Mouse (Mus musculus) ZHBTc4 (cell line): ENCODE measurements at regions not wholly inside any gene's neighbourhood (a gene's known extent, or its start where the extent isn't known, plus 50 kb on each side); places are given as distances from the start of the nearest gene placed in this dataset.

Experiments
- DNase-seq: peaks from one replicate; pipeline ENCODE4 v3.0.0-alpha.2; 2011; ENCODE audit warnings: low read depth, low spot score

DNA sequence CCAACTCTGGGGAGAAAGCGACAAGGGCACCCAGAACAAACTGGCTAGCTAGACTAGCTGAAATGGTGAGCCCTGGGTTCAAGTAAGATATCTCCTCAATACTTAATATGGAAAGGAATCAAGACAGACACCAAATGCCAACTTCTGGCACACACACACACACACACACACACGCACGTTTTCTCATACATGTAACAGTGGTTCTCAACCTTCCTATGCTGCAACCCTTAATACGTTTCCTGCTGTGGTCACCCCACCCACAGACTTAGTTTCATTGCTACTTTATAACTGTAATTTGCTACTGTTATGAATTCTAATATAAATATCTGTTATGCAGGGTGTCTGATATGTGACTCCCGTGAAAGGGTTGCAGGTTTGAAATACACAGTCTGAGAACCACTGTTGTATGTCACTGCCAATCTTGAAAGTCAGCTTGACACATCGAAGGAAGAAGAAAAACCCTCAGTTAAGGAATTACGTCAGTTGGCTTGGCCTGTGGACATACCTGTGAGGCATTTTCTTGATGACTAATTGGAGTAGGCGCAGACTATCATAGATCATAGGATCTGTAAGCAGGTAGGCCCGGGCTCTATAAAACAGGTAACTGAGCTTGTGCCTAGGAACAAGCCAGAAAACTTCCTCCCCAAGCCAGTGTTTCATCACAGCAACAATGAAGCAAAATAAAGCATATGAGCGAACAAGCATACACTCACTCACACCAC lies 59.0 kb upstream of the Cd180 start:
- no peak for DNase-seq

DNA sequence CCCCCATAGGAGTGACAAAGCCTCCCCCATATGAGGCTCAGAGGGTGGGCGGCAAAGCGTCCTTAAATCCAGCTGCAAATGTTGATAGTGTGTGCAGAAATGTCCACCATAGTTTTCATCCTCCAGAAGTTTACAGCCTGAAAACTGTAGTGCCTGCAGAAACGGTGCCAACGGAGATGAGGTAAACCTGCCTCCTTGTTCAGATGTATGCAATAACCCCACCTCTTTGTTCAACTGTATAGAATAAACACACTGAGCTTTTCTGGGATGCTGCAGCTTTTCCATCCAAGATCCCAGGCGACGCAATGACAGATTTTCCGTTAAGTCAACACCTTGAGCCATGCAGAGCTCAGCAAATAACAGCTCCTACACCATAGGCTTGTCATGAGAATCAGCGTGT lies 57.3 kb upstream of the Cd180 start:
- DNase-seq, result no peak

DNA sequence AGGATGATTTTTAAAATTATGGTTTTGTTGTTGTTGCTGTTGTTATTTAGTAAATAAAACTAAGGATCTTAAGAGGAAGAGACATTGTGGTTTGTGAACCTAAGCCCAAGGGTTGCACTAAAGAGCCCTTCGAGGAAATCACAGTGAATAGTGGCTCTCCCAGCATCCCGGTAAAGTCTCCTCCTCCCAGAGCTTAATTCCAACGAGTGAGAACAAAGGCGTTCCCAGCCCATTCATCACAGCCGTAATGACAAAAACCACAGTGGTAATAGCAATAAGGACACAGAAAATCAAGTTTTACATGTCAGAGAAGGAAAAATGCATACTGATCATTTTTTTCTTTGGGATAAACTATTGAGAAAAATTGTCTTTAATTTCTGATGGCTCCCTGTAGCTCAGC lies 56.3 kb upstream of the Cd180 start:
- no peak for DNase-seq

DNA sequence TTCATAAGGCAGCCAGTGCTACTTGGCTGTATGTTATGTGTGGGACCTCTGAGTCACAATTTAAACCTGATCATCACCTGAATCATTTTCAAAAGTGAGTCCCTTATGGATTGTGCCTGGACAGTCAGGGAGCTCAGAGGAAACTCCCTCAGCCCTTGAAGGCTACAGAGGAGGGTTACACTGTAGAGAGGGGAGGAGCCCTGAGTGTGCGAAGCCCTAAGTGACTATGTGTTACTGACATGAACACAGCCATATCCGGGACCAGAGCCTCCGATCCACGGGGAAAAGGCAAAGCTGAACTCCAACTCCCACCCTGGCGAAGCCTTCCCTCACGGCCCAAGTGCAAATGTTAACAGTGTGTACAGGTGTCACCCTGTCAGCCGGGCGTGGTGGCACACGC lies 53.7 kb upstream of the Cd180 start:
- DNase-seq, result no peak

DNA sequence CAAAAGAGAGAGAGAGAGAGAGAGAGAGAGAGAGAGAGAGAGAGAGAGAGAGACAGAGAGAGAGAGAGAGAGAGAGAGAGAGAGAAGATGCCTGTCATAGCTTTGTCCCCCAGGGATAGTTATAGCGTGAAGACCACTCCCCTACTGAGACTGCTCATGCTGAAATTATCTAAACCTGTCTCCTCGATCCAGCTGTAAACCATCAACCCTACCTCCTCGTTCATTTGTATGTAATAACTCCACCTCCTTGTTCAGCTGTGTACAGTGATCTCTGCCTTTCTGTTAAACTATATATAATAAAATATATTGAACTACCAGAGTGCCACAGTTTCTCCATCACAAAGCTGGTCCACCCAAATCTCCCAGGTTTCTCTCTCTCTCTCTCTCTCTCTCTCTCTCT lies 53.2 kb upstream of the Cd180 start:
- DNase-seq, result no peak
